Mouse (Mus musculus) testis, adult 2 months (tissue): ENCODE results near the gene Gm498.

Source experiments
- CTCF ChIP-seq: fragments of 200-500 bp; IDR thresholded peaks from 2 replicates; pipeline ENCODE4 v1.5.1; 2012; ENCODE audit warnings: low read depth, mild to moderate bottlenecking, inconsistent platforms, low read length, moderate library complexity; ENCODE audit not compliant: control insufficient read depth, insufficient read depth, insufficient replicate concordance
- POLR2A ChIP-seq: fragments of 200-500 bp; IDR thresholded peaks from 2 replicates; pipeline ENCODE4 v1.6.1; 2012; ENCODE audit warnings: low read depth, mild to moderate bottlenecking, inconsistent platforms, low read length, moderate library complexity; ENCODE audit not compliant: control insufficient read depth

GRCm38 (mm10) chr7:143891146-143891545 lies 24.5 kb downstream of the Gm498 start:
- no peak for TF ChIP-seq CTCF
- no peak for TF ChIP-seq POLR2A
